In genomic region chr7:68975580-68975894, GRCm38 (mm10) we compare ENCODE assay signal across 19 mouse cellular contexts.
"Had no signal": no experiment of that assay in that cellular context is flagged by ENCODE, and none has a peak within 500 bp of the region (broad histone marks: within the 10 kb centered on the region; RNA-seq: fewer than 3 reads in every experiment).

No protein-coding gene starts in this region.

- H3K9ac ChIP-seq: liver, embryonic 14.5 days; midbrain, embryonic 12.5 days; neural tube, embryonic 12.5 days; neural tube, embryonic 15.5 days had no signal

- H3K4me3 ChIP-seq: left cerebral cortex, adult 2 months; megakaryocyte, embryonic 14.5 days; midbrain, embryonic 12.5 days; neural tube, embryonic 12.5 days; neural tube, embryonic 15.5 days had no signal

- H3K4me1 ChIP-seq: megakaryocyte, embryonic 14.5 days; neural tube, embryonic 12.5 days; neural tube, embryonic 15.5 days had no signal

- H3K4me2 ChIP-seq: liver, embryonic 11.5 days; midbrain, embryonic 12.5 days; neural tube, embryonic 12.5 days; neural tube, embryonic 15.5 days had no signal

- H3K36me3 ChIP-seq: midbrain, embryonic 12.5 days; neural tube, embryonic 12.5 days; neural tube, embryonic 15.5 days had no signal

- H3K9me3 ChIP-seq: megakaryocyte, embryonic 14.5 days; midbrain, embryonic 12.5 days; neural tube, embryonic 12.5 days; neural tube, embryonic 15.5 days had no signal

- H3K27me3 ChIP-seq: megakaryocyte, embryonic 14.5 days; midbrain, embryonic 12.5 days; neural tube, embryonic 12.5 days had no signal

- H3K27ac ChIP-seq: kidney, postnatal 0 days; left cerebral cortex, adult 2 months; liver, embryonic 14.5 days; midbrain, embryonic 12.5 days; neural tube, embryonic 12.5 days; neural tube, embryonic 15.5 days; stomach, postnatal 0 days had no signal

- ATAC-seq: intestine, postnatal 0 days; midbrain, embryonic 16.5 days had no signal

- DNase-seq: layer of hippocampus, postnatal 36 days; lung, adult 18-20 months; right cerebral cortex, adult 18-20 months; right cerebral cortex, postnatal 14 days; right cerebral cortex, postnatal 4 days; thymus, adult 2 months; thymus, postnatal 14 days; thymus, postnatal 4 days had no signal
